Mouse (Mus musculus): ENCODE results near the gene Camk1. TPM values are rescaled to one million over a fixed set of nuclear protein-coding genes. Genes with fewer than 3 reads are reported as not detected.

Camk1 gene
- 57.8 and 63.2 TPM in 2 replicates for polyA plus RNA-seq (2012; rRNA removed)

- DNase-seq = peak; percentile 89
- TF ChIP-seq POLR2A (IDR thresholded peaks at IDR 0.05; ENCODE audit: low read depth, low read length) (peak; percentile 67), CTCF (conservative IDR thresholded peaks at IDR 0.05; ENCODE audit: insufficient read depth, insufficient read length, low read depth, low read length) (no peak)
- no peaks in the 10 kb centered on the region for H3K27me3 ChIP-seq (replicated peaks; ENCODE audit: control insufficient read depth, insufficient read depth, low read length)
- H3K4me3 ChIP-seq (ENCODE audit: insufficient read depth, low read depth, low read length) = peak within 1 kb of the TSS; percentile 66
- peaks cover 14% of the 10 kb centered on the region for H3K4me1 ChIP-seq (ENCODE audit: control insufficient read depth, insufficient read depth, low read length)
- H3K36me3 ChIP-seq (ENCODE audit: control insufficient read depth, insufficient read depth, low read length) = no peaks in the 10 kb centered on the region
- WGBS = 10% methylated on average over 32 of the region's 32 CpGs
- H3K27ac ChIP-seq (ENCODE audit: insufficient read depth, low read depth, low read length) = peak within 1 kb of the TSS; percentile 86
Measured at GRCm38 (mm10) chr6:113343177-113344092, at the start of gene Camk1. Gene Camk1, minus strand, starts transcription at chr6:113343984.

DNA sequence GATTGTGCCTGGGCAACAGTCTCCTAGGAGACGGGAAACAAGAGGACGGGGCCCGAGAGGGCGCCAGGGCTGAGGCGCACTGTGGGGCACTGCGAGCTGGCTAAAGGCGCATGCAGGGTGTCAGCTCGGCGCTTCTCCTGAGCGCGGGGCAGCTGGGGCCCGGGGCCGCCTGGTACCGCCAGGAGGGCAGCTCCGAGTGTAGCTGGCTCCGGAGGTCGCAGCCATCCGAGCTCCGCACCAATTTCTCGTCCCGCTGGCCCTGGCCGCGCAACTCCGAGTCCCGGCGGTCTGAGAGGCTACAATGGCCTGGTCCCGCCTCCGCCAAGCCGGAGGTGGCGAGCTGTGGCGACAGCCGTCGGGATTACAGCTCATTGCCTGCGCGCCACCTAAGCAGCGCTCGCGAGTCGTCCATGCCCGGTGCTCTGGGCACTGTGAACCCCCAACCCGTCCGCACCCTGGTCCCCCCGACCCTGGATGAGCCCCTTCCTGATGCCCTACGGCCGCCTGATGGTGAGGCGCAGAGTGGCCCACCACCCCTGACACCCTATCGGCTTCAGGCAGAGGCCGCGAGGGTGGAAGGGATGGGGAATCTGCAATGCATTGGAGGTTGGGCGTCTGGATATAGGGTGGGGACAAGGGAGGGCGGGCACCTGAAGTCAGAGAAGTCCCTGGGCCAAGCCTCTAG, 48.7 kb upstream of the Camk1 start:
- H3K27ac ChIP-seq (ENCODE audit: insufficient read depth, low read depth, low read length) = no peak overlapping the region
- peaks cover 13% of the 10 kb centered on the region for H3K4me1 ChIP-seq (ENCODE audit: control insufficient read depth, insufficient read depth, low read length)
- WGBS = 6% methylated on average over 51 of the region's 51 CpGs
- H3K27me3 ChIP-seq (replicated peaks; ENCODE audit: control insufficient read depth, insufficient read depth, low read length) = no peaks in the 10 kb centered on the region
- no peak for TF ChIP-seq CTCF (conservative IDR thresholded peaks at IDR 0.05; ENCODE audit: insufficient read depth, insufficient read length, low read depth, low read length)
- no peak for TF ChIP-seq POLR2A (IDR thresholded peaks at IDR 0.05; ENCODE audit: low read depth, low read length)
- H3K4me3 ChIP-seq (ENCODE audit: insufficient read depth, low read depth, low read length) = peak overlapping the region; percentile 24
- peaks cover 5% of the 10 kb centered on the region for H3K36me3 ChIP-seq (ENCODE audit: control insufficient read depth, insufficient read depth, low read length)
- DNase-seq = peak; percentile 49

- H3K4me1 ChIP-seq (ENCODE audit: control insufficient read depth, insufficient read depth, low read length) = peaks cover 13% of the 10 kb centered on the region
- 26% methylated on average over 10 of the region's 10 CpGs for WGBS
- no peak for DNase-seq
- TF ChIP-seq CTCF (conservative IDR thresholded peaks at IDR 0.05; ENCODE audit: insufficient read depth, insufficient read length, low read depth, low read length) = no peak
- peaks cover 6% of the 10 kb centered on the region for H3K36me3 ChIP-seq (ENCODE audit: control insufficient read depth, insufficient read depth, low read length)
- H3K27me3 ChIP-seq (replicated peaks; ENCODE audit: control insufficient read depth, insufficient read depth, low read length) = no peaks in the 10 kb centered on the region
- peak overlapping the region; percentile 24 for H3K4me3 ChIP-seq (ENCODE audit: insufficient read depth, low read depth, low read length)
- H3K27ac ChIP-seq (ENCODE audit: insufficient read depth, low read depth, low read length) = no peak overlapping the region
Measured at GRCm38 (mm10) chr6:113392015-113392386, 48.2 kb upstream of the Camk1 start.

DNA sequence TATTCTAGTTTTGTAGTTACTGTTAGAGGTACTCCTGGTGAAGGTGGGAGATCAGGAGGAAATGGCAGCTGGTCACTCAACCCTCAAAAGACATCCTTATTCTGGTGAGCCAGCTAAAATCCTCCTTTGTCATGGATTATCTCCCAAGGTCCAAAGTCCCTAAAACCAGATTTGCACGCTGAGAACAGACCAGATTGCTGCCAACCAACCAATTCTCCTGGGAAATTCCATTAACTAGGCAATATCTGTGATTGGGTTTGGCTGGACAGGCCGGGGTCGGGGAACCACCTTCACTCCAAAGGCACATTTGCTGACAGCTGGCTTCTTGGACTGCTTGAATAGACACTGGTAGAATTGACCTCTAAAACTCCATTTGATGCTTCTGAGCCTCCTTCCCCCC, 46.9 kb upstream of the Camk1 start:
- peaks cover 13% of the 10 kb centered on the region for H3K4me1 ChIP-seq (ENCODE audit: control insufficient read depth, insufficient read depth, low read length)
- H3K36me3 ChIP-seq (ENCODE audit: control insufficient read depth, insufficient read depth, low read length) = peaks cover 6% of the 10 kb centered on the region
- no peak overlapping the region for H3K4me3 ChIP-seq (ENCODE audit: insufficient read depth, low read depth, low read length)
- H3K27me3 ChIP-seq (replicated peaks; ENCODE audit: control insufficient read depth, insufficient read depth, low read length) = no peaks in the 10 kb centered on the region
- 65% methylated on average over 3 of the region's 3 CpGs for WGBS
- H3K27ac ChIP-seq (ENCODE audit: insufficient read depth, low read depth, low read length) = peak overlapping the region; percentile 65
- DNase-seq = peak; percentile 78
- TF ChIP-seq CTCF (conservative IDR thresholded peaks at IDR 0.05; ENCODE audit: insufficient read depth, insufficient read length, low read depth, low read length) = no peak
- TF ChIP-seq POLR2A (IDR thresholded peaks at IDR 0.05; ENCODE audit: low read depth, low read length) = no peak

DNA sequence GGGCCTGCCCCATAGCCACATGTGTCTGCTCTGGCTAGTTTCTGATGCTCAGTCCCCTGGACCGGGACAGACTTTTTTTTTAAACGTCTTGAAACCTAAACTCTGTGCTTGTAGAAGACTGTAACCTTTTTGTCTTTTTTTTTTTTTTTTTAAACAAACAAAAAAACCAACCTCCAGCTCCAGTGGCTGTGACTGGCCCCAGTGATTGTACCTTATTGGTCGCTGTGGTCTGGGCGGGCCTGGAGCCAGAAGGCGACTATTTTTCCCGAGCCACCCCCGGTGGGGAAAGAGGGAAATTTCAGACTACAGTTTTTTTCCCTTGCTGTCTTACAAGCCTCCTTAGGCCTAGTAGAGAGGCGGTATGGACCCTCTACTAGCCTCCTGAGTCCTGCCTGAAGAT, 45.2 kb upstream of the Camk1 start, which contains the start of gene Ttll3:
Gene Ttll3, plus strand, starts transcription at position 301 of the 400 bp plus-strand sequence.
- no peak for DNase-seq
- peaks cover 13% of the 10 kb centered on the region for H3K4me1 ChIP-seq (ENCODE audit: control insufficient read depth, insufficient read depth, low read length)
- TF ChIP-seq CTCF (conservative IDR thresholded peaks at IDR 0.05; ENCODE audit: insufficient read depth, insufficient read length, low read depth, low read length) = no peak
- H3K4me3 ChIP-seq (ENCODE audit: insufficient read depth, low read depth, low read length) = no peak within 1 kb of the TSS
- 65% methylated on average over 8 of the region's 8 CpGs for WGBS
- H3K27ac ChIP-seq (ENCODE audit: insufficient read depth, low read depth, low read length) = 0 out of 2 replicates have a peak within 1 kb of the TSS, but pooled peaks have one; percentile 18
- peaks cover 11% of the 10 kb centered on the region for H3K36me3 ChIP-seq (ENCODE audit: control insufficient read depth, insufficient read depth, low read length)
- no peaks in the 10 kb centered on the region for H3K27me3 ChIP-seq (replicated peaks; ENCODE audit: control insufficient read depth, insufficient read depth, low read length)

- Histone ChIP-seq H3K27me3 (replicated peaks; ENCODE audit: control insufficient read depth, insufficient read depth, low read length) (no peaks in the 10 kb centered on the region), H3K27ac (ENCODE audit: insufficient read depth, low read depth, low read length) (no peak overlapping the region), H3K4me3 (ENCODE audit: insufficient read depth, low read depth, low read length) (no peak overlapping the region), H3K4me1 (ENCODE audit: control insufficient read depth, insufficient read depth, low read length) (peaks cover 6% of the 10 kb centered on the region), H3K36me3 (ENCODE audit: control insufficient read depth, insufficient read depth, low read length) (peaks cover 13% of the 10 kb centered on the region)
- 58% methylated on average over 3 of the region's 3 CpGs for WGBS
- TF ChIP-seq CTCF (conservative IDR thresholded peaks at IDR 0.05; ENCODE audit: insufficient read depth, insufficient read length, low read depth, low read length) (no peak), POLR2A (IDR thresholded peaks at IDR 0.05; ENCODE audit: low read depth, low read length) (no peak)
- DNase-seq = no peak
Measured at GRCm38 (mm10) chr6:113386025-113386424, 42.2 kb upstream of the Camk1 start.

GRCm38 (mm10) chr6:113385160-113385714, 41.5 kb upstream of the Camk1 start:
- peaks cover 2% of the 10 kb centered on the region; the same call in 1 of the 2 replicates for H3K4me1 ChIP-seq (ENCODE audit: control insufficient read depth, insufficient read depth, low read length)
- DNase-seq = no peak
- H3K27me3 ChIP-seq (replicated peaks; ENCODE audit: control insufficient read depth, insufficient read depth, low read length) = no peaks in the 10 kb centered on the region
- no peak overlapping the region for H3K4me3 ChIP-seq (ENCODE audit: insufficient read depth, low read depth, low read length)
- peaks cover 13% of the 10 kb centered on the region for H3K36me3 ChIP-seq (ENCODE audit: control insufficient read depth, insufficient read depth, low read length)
- no peak for TF ChIP-seq CTCF (conservative IDR thresholded peaks at IDR 0.05; ENCODE audit: insufficient read depth, insufficient read length, low read depth, low read length)
- no peak for TF ChIP-seq POLR2A (IDR thresholded peaks at IDR 0.05; ENCODE audit: low read depth, low read length)
- 78% methylated on average over 11 of the region's 11 CpGs for WGBS
- H3K27ac ChIP-seq (ENCODE audit: insufficient read depth, low read depth, low read length) = no peak overlapping the region

Data from kidney, adult 2 months (tissue).